Mouse (Mus musculus): ENCODE data around the gene Gm11027.
"Not testable (repeated sequence)": the region's sequence is repeated elsewhere in the genome, so short reads cannot be mapped to it uniquely, and the experiment has no call there.

Gm11027 gene

DNA sequence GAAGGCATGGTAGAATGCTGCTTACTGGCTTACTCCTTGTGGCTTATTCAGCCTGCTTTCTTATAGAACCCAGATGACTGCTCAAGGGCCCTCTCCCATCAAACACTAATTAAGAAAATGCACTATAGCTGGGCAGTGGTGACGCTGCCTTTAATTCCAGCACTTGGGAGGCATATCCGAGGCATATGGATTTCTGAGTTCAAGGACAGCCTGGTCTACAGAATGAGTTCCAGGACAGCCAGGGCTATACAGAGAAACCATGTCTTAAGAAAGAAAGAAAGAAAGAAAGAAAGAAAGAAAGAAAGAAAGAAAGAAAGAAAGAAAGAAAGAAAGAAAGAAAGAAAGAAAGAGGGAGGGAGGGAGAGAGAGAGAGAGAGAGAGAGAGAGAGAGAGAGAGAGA lies at the start of gene Gm11027:
Gene Gm11027 (plus strand): TSS at position 301 of the 400 bp plus-strand sequence.
- DNase-seq (ENCODE audit: low spot score), result not testable (repeated sequence)

DNA sequence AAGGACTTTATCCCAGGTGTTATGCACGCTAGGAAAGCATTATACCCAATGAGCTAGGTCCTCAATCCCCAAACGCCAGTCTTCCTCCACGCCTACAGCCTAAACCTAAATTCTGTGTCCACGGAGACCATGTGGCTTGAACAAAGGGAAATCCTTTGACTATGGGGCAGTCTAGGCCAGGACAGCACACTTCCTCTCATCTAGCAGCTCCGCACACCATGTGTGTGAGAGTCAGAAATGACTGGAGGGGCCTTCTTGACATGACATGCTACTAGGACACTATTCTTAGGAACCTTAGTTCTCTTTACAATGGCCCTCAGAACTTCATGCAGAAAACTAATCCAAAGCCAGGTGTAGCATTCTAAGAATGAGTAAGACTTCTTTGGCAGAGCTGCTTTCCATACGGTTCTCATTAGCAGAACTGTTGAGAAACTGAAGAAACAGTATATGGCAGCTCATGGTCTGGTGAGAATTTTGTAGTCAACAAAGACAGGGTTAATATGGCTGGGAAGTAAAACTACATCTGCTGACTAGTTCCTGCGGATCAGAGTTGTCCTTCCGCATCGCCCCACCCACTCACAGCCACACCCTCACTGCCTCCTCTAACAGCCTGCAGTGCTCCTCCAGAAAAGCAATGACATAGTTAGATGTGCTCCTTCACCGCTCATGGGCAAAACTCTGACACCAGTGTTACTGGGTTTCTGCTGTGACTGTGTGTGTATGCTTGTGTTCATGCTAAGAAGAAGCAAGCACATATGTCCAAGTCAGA lies 48.7 kb upstream of the Gm11027 start:
- DNase-seq (ENCODE audit: low spot score), result no peak

GRCm38 (mm10) chr12:116229451-116229850 lies 45.7 kb upstream of the Gm11027 start:
- no peak for DNase-seq (ENCODE audit: low spot score)

- peak; percentile 87 for DNase-seq (ENCODE audit: low spot score)
Observed at GRCm38 (mm10) chr12:116231612-116232011, 43.6 kb upstream of the Gm11027 start.

- DNase-seq (ENCODE audit: low spot score), result no peak
Observed at GRCm38 (mm10) chr12:116232061-116232460, 43.1 kb upstream of the Gm11027 start.

GRCm38 (mm10) chr12:116235356-116235755 lies 39.8 kb upstream of the Gm11027 start:
- no peak for DNase-seq (ENCODE audit: low spot score)

- no peak for DNase-seq (ENCODE audit: low spot score)
Observed at GRCm38 (mm10) chr12:116236658-116237057, 38.5 kb upstream of the Gm11027 start.

GRCm38 (mm10) chr12:116238370-116238769 lies 36.8 kb upstream of the Gm11027 start:
- DNase-seq (ENCODE audit: low spot score), result no peak

- DNase-seq (ENCODE audit: low spot score), result no peak
Observed at GRCm38 (mm10) chr12:116238803-116239202, 36.4 kb upstream of the Gm11027 start.

- DNase-seq (ENCODE audit: low spot score), result no peak
Observed at GRCm38 (mm10) chr12:116244601-116245000, 30.6 kb upstream of the Gm11027 start.

DNA sequence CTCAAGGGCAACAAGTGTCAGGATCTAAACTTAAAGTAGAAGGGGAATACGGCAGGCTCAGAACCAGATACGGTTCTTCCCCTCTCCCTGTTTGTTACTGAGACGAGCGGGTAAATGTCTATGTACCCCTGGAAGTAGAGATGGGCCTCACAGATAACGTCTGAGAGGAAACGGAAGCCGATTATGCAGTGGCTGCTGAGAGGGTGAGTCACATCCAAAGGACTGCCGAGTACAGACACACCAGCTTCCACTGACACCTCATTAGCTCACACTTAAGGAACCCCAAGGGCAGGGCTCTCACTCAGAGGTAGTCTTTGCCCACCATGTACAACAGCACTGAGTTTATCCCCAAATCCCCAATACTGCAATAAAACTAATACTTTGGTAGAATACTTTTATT lies 20.5 kb upstream of the Gm11027 start:
- no peak for DNase-seq (ENCODE audit: low spot score)

DNA sequence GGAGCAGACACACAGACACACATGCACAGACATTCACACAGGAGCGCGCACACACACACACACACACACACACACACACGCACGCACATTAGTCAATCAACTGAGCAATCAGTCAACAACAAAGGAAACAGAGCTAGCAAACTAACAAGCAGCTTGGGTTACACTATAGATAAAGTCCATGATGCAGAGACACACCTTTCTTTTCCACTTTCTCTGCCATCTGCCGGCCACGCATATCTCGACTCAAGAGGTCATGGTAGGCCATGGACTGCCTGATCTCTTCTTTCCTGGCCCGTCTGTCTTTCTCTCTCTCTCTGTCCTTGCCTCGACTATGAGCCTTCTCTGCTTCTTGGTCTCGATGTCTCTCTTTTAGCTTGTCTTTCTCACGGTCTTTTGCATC lies 19.6 kb upstream of the Gm11027 start:
- no peak for DNase-seq (ENCODE audit: low spot score)

GRCm38 (mm10) chr12:116258321-116258720 lies 16.9 kb upstream of the Gm11027 start:
- no peak for DNase-seq (ENCODE audit: low spot score)

DNA sequence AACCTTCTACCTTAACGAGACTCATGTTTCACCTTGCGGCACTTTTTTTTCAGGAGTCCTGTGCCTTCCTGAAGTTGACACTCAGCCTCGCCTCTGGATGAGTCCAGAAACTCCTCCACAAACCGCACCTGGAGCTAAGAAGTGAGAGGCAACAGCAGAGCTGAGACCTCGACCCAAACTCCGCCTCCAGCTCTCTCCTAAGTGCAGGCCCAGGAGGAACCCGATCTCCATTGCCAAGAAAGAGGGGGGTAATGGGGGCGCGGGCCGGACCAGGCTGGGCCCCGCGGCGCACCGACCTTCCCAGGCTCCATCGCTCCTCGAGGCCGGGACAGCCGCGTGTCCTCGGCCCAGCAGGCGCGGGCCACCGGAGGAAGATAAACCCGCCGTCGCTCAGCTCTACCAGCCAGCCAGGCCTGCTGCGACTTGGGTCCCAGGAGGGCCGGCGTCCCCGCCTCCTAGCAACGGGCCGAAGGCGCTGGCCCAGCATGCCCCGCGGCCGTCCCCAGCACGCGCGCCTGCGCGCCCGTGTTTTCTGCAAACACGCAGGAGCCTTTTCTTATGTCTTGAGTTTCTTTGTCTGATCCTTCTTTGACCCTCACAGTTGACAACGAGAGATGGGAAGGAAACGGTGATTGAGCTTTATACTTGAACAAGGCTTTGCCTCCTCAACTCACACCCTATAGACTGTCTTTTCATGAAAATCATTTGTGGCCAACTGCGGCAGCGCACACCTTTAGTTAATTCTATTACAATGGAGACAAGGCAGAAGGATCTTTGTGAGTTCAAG lies 12.4 kb upstream of the Gm11027 start, which contains the start of gene Wdr60:
Gene Wdr60 (minus strand): TSS at position 468 of the 787 bp plus-strand sequence.
- DNase-seq (ENCODE audit: low spot score), result peak; percentile 91

DNA sequence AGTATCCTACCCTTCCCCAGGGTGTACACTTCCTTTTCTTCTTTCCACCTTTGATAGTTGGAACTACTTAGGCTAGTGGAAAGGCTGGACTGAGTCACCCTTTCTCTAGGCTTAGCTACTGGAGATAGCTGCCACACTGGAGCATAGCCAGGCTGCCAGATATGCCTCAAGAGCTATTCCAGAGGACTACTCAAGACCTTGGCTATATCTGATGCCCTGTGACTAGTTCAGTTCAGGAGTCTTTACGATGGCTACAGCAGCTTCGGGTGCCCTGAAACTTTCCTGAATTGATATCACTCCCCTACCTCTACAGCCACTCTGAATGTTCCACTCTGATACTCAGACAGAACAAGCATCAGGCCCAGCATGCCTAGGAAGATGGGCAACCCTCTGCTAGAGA lies 10.4 kb upstream of the Gm11027 start:
- no peak for DNase-seq (ENCODE audit: low spot score)

DNA sequence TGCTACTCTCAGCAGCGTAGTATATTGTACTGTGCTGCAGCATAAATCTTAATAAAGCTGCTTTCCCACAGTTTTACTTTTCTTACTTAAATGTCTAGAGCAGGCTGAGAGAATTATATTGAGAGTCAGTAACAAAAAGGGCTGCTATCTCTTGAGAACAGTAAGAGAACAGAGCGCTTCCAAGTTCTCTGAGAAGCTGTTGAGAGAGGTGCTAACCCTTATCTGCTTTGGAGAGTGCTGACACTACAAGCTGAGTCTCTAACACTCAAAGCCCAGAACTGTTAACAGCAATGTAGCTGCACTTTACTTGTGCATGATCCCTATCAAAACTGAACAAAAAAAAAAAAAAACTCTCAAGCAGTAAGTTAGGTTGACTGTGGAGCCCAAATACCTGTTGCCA lies 9.9 kb upstream of the Gm11027 start:
- no peak for DNase-seq (ENCODE audit: low spot score)

- DNase-seq (ENCODE audit: low spot score), result peak; percentile 38
Observed at GRCm38 (mm10) chr12:116269450-116269849, 5.7 kb upstream of the Gm11027 start.

- no peak for DNase-seq (ENCODE audit: low spot score)
Observed at GRCm38 (mm10) chr12:116270538-116270937, 4.6 kb upstream of the Gm11027 start.

- no peak for DNase-seq (ENCODE audit: low spot score)
Observed at GRCm38 (mm10) chr12:116271071-116271470, 4.1 kb upstream of the Gm11027 start.

DNA sequence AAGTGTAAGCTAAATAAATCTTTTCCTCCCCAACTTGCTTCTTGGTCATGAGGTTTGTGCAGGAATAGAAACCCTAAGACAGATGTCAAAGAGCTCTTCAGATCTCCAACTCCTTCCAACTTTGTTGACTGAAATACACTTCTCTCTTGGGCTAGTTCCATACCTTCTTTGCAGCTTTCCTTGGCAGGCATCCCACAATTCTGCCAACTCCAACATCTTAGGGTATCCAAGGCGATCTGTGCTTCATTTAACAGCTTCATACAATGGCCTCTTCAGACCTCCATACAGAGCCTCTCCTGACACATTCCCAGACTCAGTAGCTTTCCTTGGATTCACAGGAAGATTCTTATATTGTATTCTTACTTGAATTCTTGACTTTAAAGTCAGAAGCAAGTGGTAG lies 1.5 kb upstream of the Gm11027 start:
- no peak for DNase-seq (ENCODE audit: low spot score)

DNA sequence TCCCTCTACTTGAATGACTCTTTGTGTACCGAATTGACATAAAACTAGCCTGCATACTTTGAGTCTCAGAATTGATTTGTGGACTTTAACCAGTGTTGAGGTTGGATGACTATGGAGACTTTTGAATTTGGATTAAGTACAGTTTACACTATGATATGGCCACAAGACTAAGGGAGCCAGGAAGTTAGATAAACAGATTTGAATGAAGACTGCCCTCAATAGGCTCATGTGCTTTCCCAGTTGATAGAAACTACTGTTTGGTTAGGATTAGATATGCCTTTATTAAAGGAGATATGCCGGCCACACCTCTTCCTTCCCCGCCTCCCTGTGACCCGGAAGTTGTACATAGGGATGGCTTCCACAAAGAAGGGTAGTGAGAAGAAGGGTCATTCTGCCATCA lies 445 bp downstream of the Gm11027 start:
- no peak for DNase-seq (ENCODE audit: low spot score)

DNA sequence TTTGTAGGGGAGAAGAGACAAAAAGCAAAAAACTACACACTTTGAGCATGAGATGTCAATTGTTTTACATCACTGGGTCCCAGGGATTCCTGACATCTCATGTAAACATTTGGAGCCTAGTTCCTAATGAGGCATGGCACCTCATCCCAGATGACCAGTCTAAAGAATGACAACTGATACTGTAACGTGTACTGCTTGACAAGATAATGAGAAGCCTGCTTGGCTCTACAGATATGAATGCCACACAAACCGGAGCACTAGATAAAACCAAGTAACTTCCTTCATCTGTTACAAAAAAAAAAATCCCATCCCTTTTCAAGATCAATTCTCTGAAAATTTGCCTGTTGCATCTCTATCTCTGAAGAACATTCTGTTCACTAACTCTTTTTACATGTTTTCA lies 1.8 kb downstream of the Gm11027 start:
- DNase-seq (ENCODE audit: low spot score), result no peak

DNA sequence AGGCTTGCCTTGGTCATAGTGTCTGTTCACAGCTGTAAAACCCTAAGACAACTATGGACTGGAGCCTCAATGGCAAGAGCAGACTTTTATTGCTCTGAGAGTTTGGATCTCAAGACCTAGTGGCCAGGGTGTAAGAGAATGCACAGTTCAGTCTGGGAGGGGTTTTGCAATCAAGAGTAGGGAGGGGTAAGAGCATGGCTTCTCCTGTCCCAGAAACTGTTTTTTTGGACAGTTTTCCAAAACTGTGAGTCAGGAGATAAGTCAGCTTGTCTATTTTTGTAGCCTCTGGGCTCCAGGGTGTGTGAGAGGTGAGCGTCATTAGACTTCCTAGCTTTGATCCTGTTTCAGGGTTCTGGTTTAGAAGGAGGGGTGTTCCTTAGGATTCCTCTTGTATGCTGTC lies 3.4 kb downstream of the Gm11027 start:
- no peak for DNase-seq (ENCODE audit: low spot score)

Measured in urinary bladder, postnatal 14 days (tissue).